Mouse (Mus musculus): ENCODE data around the gene Srp68. TPM values are rescaled to one million over a fixed set of nuclear protein-coding genes. Genes with fewer than 3 reads are reported as not detected.

The Srp68 gene
- polyA plus RNA-seq, 1 experiment from 2014 or later, result 72.1 TPM

GRCm38 (mm10) chr11:116259461-116259860, 14.6 kb downstream of the Srp68 start:
- peaks cover 96% of the 10 kb centered on the region for H3K36me3 ChIP-seq (ENCODE audit: poor library complexity, severe bottlenecking)
- no peak overlapping the region for H3K9ac ChIP-seq
- ATAC-seq, result no peak
- no peak overlapping the region for H3K27ac ChIP-seq
- no peak overlapping the region for H3K4me3 ChIP-seq
- H3K4me1 ChIP-seq, result no peaks in the 10 kb centered on the region
- 95% methylated on average over 8 of the region's 8 CpGs for WGBS
- H3K9me3 ChIP-seq (replicated peaks), result no peaks in the 10 kb centered on the region
- H3K27me3 ChIP-seq, result no peaks in the 10 kb centered on the region
- H3K4me2 ChIP-seq, result no peak overlapping the region

DNA sequence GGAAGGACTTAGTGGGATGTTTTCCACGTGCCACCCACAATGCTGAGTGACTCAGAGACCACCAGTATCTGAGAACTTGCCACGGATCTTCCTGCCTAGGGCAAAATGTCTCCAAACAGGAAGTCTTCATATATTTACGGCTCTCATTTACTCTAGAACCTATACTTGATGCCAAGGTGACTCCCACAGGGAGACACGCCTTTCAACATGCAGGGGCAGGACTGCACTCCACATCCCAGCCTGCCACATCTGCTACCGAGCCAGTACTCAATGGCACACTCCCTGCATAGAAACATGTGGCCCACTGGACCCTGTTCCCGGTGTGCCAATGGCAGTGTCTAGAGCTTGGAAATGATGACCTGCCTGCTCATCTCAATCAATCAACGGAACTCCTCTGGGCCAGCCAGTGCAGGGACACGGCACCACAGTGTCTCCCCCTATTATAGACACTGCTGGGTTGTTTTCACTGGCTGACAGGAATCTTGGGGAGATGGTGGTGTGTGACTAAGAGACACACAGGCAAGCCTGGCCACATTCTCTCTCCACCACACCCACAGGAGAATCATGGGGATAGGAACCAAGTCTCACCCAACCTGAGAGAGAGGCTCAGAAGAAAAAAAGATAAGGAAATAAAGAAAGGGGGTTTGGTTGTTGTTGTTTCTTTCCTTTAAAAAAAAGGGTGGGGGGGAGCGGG, 17.9 kb downstream of the Srp68 start:
- no peaks in the 10 kb centered on the region for H3K4me1 ChIP-seq
- no peak overlapping the region for H3K4me3 ChIP-seq
- no peak overlapping the region for H3K27ac ChIP-seq
- no peak overlapping the region for H3K9ac ChIP-seq
- ATAC-seq, result no peak
- H3K27me3 ChIP-seq, result no peaks in the 10 kb centered on the region
- no peaks in the 10 kb centered on the region for H3K9me3 ChIP-seq (replicated peaks)
- H3K4me2 ChIP-seq, result no peak overlapping the region
- H3K36me3 ChIP-seq (ENCODE audit: poor library complexity, severe bottlenecking), result peaks cover 96% of the 10 kb centered on the region
- whole genome bisulfite sequencing, result 91% methylated on average over 9 of the region's 9 CpGs

- WGBS, result 88% methylated on average over 22 of the region's 22 CpGs
- Histone ChIP-seq H3K9me3 (replicated peaks) (no peaks in the 10 kb centered on the region), H3K4me3 (no peak overlapping the region), H3K36me3 (ENCODE audit: poor library complexity, severe bottlenecking) (peaks cover 96% of the 10 kb centered on the region), H3K27ac (no peak overlapping the region), H3K4me1 (no peaks in the 10 kb centered on the region), H3K27me3 (no peaks in the 10 kb centered on the region), H3K9ac (no peak overlapping the region), H3K4me2 (no peak overlapping the region)
- no peak for ATAC-seq
These were observed 18.7 kb downstream of the Srp68 start for GRCm38 (mm10) chr11:116255090-116255981.

DNA sequence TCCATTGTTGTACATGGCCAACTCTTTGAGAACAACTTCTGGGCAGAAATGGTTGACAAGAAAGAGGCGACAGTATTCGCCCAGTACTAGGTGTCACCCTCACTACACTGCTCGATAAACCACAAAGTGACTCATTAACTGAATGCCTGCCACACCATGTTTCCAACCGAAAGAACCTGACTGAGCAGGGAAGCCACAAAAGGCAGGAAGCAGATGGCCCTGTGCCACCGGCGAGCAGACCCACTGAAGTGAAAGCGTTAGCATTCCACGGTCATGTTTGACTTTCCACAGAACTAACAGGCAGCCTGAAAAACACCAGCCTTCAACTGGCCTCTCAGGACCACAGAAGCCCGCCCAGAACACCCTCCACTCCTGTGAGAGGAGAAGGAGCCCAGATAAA, 19.4 kb downstream of the Srp68 start:
- Histone ChIP-seq H3K4me2 (no peak overlapping the region), H3K9ac (no peak overlapping the region), H3K9me3 (replicated peaks) (no peaks in the 10 kb centered on the region), H3K4me1 (no peaks in the 10 kb centered on the region), H3K27ac (no peak overlapping the region), H3K36me3 (ENCODE audit: poor library complexity, severe bottlenecking) (peaks cover 96% of the 10 kb centered on the region), H3K27me3 (no peaks in the 10 kb centered on the region), H3K4me3 (no peak overlapping the region)
- ATAC-seq, result no peak
- 90% methylated on average over 9 of the region's 9 CpGs for WGBS

GRCm38 (mm10) chr11:116253076-116253600, 20.9 kb downstream of the Srp68 start:
- Histone ChIP-seq H3K27me3 (no peaks in the 10 kb centered on the region), H3K4me2 (no peak overlapping the region), H3K27ac (no peak overlapping the region), H3K9me3 (replicated peaks) (no peaks in the 10 kb centered on the region), H3K9ac (no peak overlapping the region), H3K4me3 (no peak overlapping the region), H3K36me3 (ENCODE audit: poor library complexity, severe bottlenecking) (peaks cover 96% of the 10 kb centered on the region), H3K4me1 (no peaks in the 10 kb centered on the region)
- ATAC-seq, result no peak
- WGBS, result 78% methylated on average over 3 of the region's 3 CpGs

DNA sequence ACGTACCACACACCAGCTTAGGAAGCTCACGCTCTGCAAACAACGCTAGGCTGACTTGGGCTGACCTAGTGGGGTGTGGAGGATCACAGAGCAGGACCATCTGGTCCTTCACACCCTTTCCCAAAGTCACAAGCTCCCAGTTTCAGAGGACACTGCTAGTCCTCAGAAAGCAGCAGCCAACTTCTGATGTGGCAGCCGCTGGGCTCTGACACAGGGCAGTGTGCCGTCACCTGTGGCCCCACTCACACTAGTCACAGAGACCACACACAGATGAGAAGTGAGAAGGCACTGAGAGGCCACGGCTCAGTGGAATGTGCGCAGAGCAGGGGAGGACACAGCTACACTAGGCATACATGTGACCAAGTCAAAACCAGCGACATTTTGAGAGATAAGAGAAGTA, 23.1 kb downstream of the Srp68 start:
- Histone ChIP-seq H3K27me3 (no peaks in the 10 kb centered on the region), H3K9ac (no peak overlapping the region), H3K4me1 (no peaks in the 10 kb centered on the region), H3K9me3 (replicated peaks) (no peaks in the 10 kb centered on the region), H3K27ac (no peak overlapping the region), H3K36me3 (ENCODE audit: poor library complexity, severe bottlenecking) (peaks cover 96% of the 10 kb centered on the region), H3K4me2 (no peak overlapping the region), H3K4me3 (no peak overlapping the region)
- WGBS, result 95% methylated on average over 8 of the region's 8 CpGs
- no peak for ATAC-seq

- Histone ChIP-seq H3K4me2 (no peak overlapping the region), H3K4me1 (no peaks in the 10 kb centered on the region), H3K4me3 (no peak overlapping the region), H3K9ac (no peak overlapping the region), H3K27ac (no peak overlapping the region), H3K9me3 (replicated peaks) (no peaks in the 10 kb centered on the region), H3K36me3 (ENCODE audit: poor library complexity, severe bottlenecking) (peaks cover 100% of the 10 kb centered on the region), H3K27me3 (no peaks in the 10 kb centered on the region)
- ATAC-seq, result no peak
- WGBS, result 88% methylated on average over 14 of the region's 14 CpGs
These were observed 26.4 kb downstream of the Srp68 start for GRCm38 (mm10) chr11:116247502-116248222.

DNA sequence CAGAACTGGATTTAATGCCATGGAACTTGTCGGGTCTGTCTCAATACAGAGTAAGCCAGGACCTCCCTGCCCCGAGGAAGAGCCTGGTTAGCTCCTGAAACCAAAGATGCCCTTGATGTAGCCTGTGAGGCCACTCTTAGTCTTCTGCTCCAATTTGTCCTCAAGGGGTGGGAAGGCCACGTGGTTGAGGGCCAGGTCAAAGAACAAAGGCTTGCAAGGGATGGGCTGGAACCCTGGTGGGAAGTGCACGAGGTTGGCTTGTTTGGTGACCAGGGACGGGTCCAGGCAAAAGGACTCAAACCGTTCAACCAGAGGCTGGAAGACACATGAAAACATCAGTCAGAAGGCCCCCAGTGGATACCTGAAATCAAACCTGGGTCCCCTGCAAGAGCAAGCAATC, 28.4 kb downstream of the Srp68 start:
- H3K4me2 ChIP-seq, result no peak overlapping the region
- no peaks in the 10 kb centered on the region for H3K27me3 ChIP-seq
- H3K36me3 ChIP-seq (ENCODE audit: poor library complexity, severe bottlenecking), result peaks cover 82% of the 10 kb centered on the region
- H3K9ac ChIP-seq, result no peak overlapping the region
- no peaks in the 10 kb centered on the region for H3K9me3 ChIP-seq (replicated peaks)
- no peak for ATAC-seq
- H3K27ac ChIP-seq, result no peak overlapping the region
- 80% methylated on average over 6 of the region's 6 CpGs for WGBS
- no peak overlapping the region for H3K4me3 ChIP-seq
- H3K4me1 ChIP-seq, result no peaks in the 10 kb centered on the region

- Histone ChIP-seq H3K27me3 (0 out of 2 replicates have a peak, but pooled peaks cover 3% of the 10 kb centered on the region), H3K9ac (no peak overlapping the region), H3K36me3 (ENCODE audit: poor library complexity, severe bottlenecking) (peaks cover 72% of the 10 kb centered on the region), H3K4me2 (no peak overlapping the region), H3K27ac (no peak overlapping the region), H3K4me1 (no peaks in the 10 kb centered on the region), H3K4me3 (no peak overlapping the region), H3K9me3 (replicated peaks) (no peaks in the 10 kb centered on the region)
- WGBS, result 89% methylated on average over 8 of the region's 8 CpGs
- ATAC-seq, result no peak
These were observed 29.4 kb downstream of the Srp68 start for GRCm38 (mm10) chr11:116244580-116244979.

GRCm38 (mm10) chr11:116241744-116242235, 32.2 kb downstream of the Srp68 start:
- ATAC-seq, result no peak
- 0 out of 2 replicates have a peak, but pooled peaks cover 3% of the 10 kb centered on the region for H3K4me1 ChIP-seq
- peaks cover 44% of the 10 kb centered on the region for H3K36me3 ChIP-seq (ENCODE audit: poor library complexity, severe bottlenecking)
- 67% methylated on average over 12 of the region's 12 CpGs for WGBS
- no peak overlapping the region for H3K27ac ChIP-seq
- peaks cover 27% of the 10 kb centered on the region for H3K27me3 ChIP-seq
- H3K9me3 ChIP-seq (replicated peaks), result no peaks in the 10 kb centered on the region
- H3K4me2 ChIP-seq, result no peak overlapping the region
- H3K9ac ChIP-seq, result no peak overlapping the region
- H3K4me3 ChIP-seq, result no peak overlapping the region

- Histone ChIP-seq H3K4me1 (0 out of 2 replicates have a peak, but pooled peaks cover 3% of the 10 kb centered on the region), H3K4me2 (no peak overlapping the region), H3K4me3 (no peak overlapping the region), H3K27ac (no peak overlapping the region), H3K36me3 (ENCODE audit: poor library complexity, severe bottlenecking) (peaks cover 24% of the 10 kb centered on the region), H3K9ac (no peak overlapping the region), H3K9me3 (replicated peaks) (no peaks in the 10 kb centered on the region), H3K27me3 (peaks cover 28% of the 10 kb centered on the region)
- WGBS, result 6% methylated on average over 7 of the region's 7 CpGs
- no peak for ATAC-seq
These were observed 34.2 kb downstream of the Srp68 start for GRCm38 (mm10) chr11:116239797-116240196.
